Mouse (Mus musculus): Measurements from ENCODE around the gene Chchd10. TPM values are rescaled to one million over a fixed set of nuclear protein-coding genes. Genes with fewer than 3 reads are reported as not detected.

Gene Chchd10
- total RNA-seq, 2 experiments from 2014 or later = 364 to 413 TPM

DNA sequence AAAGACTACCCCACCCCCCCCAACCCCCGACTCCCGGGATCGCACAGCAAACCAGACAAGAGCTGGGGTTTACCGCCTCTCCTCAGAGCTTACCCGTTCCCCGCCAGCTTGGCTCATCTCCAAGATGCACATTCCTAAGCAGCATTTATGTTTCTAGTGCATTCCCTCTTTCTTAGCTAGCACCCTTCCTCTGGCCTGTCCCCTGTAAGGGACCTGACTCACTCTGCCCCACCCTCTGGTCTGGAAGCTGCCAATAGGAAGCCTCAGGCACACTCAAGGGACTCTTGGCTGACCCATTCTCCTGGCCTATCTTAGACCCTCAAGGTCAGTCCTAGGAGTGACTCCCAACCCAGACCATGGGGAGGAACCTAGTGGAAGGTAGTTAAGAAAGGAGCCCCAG is 2.6 kb upstream of the Chchd10 start:
- intact Hi-C loops (cut with DNase I) = no loop called here
- no peak for DNase-seq (ENCODE audit: extremely low spot score in 1 of 2, low spot score in 2 of 2)
- H3K4me3 ChIP-seq = no peak overlapping the region
- no peak for TF ChIP-seq CTCF (IDR thresholded peaks at IDR 0.05)
- no peak overlapping the region for H3K27ac ChIP-seq

DNA sequence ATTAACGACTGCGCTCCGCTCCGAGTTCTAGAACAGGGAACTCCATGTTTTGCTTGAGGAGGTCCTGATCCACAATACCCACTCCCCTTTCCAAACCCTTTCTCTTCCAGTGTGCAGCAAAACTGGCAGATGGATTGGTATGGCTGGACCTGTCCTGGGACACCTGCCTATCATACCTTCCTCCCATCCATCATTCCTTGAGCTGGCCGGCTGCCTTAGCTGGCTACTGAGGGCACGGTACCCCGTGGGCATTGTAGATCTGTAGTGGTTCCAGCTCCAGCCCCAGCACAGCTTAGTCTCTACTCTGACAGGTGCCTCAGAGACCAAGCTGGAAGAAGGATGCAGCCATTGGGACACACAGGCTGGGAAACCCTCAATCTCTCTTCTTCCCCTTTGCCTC is 1.6 kb upstream of the Chchd10 start:
- Histone ChIP-seq H3K27ac (no peak overlapping the region), H3K4me3 (no peak overlapping the region)
- TF ChIP-seq CTCF (IDR thresholded peaks at IDR 0.05) = no peak
- no peak for DNase-seq (ENCODE audit: extremely low spot score in 1 of 2, low spot score in 2 of 2)
- intact Hi-C loops (cut with DNase I) = no loop called here

DNA sequence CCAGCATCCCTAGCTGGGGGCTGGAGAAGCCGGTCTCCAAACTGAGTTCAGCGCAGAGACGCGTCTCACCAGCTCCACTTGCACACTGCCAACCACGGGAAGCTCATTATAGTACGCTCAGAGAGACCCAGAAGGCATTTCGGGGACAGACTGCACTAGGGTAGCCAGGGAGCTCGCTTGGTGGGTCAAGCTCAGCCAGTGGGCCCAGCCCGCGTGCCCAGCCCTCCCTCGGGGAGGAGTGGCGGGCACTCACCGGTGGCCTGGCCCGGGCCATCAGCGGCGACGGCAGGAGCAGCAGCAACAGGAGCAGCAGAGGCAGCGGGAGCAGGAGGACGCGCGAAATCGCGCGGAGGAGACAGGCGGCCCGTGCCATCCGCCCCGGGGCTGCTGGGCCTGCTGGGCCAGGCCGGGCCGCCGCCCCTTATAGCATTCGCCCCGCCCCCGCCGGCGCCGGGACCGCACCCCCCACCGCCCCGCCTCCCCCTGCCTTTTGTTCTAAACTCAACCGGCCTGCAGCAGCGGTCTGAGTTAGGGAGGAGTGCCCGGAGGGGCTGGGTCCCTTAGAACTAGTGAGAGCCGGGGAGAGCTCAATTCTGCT is 750 bp upstream of the Chchd10 start:
- no peak overlapping the region for H3K27ac ChIP-seq
- no peak for TF ChIP-seq CTCF (IDR thresholded peaks at IDR 0.05)
- peak overlapping the region; percentile 59 for H3K4me3 ChIP-seq
- no peak for DNase-seq (ENCODE audit: extremely low spot score in 1 of 2, low spot score in 2 of 2)
- intact Hi-C loops (cut with DNase I) = no loop called here

DNA sequence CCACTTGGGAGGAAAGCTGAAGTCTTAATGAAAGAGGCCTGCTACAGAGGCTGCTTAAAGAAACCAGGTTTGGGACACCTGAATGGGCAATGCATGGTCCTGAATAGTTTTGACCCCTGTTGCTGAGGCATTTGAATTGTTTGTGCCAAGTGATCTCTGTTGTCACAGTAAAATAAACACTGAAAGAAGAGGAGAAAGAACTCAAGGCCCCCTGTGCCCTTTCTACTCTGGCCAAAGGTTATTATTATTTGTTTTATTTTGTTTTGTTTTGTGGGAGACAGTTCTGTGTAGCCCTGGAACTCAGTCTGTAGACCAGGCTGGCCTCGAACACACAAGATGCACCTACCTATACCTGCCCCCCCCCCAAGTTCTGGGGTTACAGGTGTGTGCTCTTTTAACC is 2.1 kb downstream of the Chchd10 start:
- Histone ChIP-seq H3K4me3 (no peak overlapping the region), H3K27ac (no peak overlapping the region)
- intact Hi-C loops (cut with DNase I) = loop anchor here (5.0 kb wide), 1 partner anchor 38 kb away; no protein-coding TSS in a partner anchor
- TF ChIP-seq CTCF (IDR thresholded peaks at IDR 0.05) = no peak
- no peak for DNase-seq (ENCODE audit: extremely low spot score in 1 of 2, low spot score in 2 of 2)

DNA sequence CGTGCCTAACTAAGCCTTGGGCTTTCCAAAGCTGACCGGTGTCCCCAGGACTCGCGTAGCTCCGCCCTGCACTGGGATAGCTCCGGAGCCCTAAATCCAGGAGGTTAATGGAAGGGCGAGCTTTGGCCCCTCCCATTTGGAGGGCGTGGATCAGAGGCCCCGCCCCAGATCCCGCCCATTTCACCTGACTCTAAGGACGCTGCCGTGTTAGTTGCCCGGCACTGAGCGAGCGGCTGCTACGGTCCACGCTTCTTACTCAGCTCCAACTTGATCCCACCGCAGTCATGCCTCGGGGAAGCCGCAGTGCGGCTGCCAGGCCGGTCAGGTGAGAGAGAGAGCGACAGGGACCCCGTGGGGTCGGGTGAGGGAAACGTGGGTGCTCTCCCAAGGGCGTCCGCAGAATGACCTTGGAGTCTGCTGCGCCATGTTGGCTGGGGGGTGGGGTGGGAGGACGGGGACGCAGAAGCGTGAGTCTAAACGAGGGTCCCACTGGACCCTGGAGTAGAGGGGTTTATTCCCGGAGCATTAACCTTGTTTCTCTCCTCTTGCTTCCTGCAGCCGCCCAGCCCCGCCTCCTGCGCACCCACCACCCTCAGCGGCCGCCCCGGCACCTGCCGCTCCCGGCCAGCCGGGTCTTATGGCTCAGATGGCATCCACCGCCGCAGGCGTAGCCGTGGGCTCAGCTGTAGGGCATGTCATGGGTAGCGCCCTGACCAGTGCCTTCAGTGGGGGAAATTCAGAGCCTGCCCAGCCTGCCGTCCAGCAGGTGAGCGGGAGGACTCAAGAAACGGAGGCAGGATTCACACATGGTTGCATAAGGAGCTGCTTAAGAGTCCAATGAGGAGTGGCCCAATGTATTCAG is 3.0 kb downstream of the Chchd10 start, which contains the start of gene Mmp11:
Mmp11 (minus strand) TSS at position 817 of the 862 bp plus-strand sequence.
- Histone ChIP-seq H3K27ac (peak within 1 kb of the TSS; percentile 95), H3K4me3 (peak within 1 kb of the TSS; percentile 69)
- peak; percentile 73 to 77 for DNase-seq (ENCODE audit: extremely low spot score in 1 of 2, low spot score in 2 of 2)
- TF ChIP-seq CTCF (IDR thresholded peaks at IDR 0.05) = no peak
- intact Hi-C loops (cut with DNase I) = loop anchor here (5.0 kb wide), 1 partner anchor 39 kb away; no protein-coding TSS in a partner anchor

DNA sequence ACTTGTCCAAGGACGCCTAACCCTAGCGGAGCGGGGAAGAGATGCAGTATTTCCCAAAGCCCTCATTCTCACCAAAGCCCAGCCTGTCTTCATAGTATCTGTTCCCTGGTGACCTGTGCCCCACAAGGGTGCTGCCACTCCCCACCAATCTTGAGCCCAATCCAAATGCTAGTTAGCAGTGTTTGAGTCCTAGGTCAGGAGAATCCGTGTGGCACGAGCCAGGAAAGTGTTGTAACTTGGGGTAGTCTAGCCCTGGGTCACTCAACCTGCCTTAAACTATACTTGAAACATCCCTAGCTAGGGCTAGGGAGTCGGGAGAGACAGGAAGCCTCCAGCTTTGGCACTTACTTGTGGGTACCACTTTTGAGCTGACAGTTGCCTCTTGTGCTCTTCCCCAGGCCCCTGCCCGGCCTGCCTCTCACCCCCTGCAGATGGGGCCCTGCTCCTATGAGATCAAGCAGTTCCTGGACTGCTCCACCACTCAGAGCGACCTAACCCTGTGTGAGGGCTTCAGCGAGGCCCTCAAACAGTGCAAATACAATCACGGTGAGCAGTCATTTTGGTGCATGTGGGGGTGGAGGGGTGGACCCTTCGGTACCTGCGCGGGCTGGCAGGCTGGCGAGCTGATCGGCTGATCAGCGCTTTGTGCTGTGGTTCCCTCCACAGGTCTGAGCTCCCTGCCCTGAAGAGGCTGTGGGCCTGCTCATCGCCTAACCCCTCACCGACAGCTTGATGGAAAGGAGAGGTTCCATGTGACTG is 4.2 kb downstream of the Chchd10 start:
- Histone ChIP-seq H3K27ac (peak overlapping the region; percentile 95), H3K4me3 (peak overlapping the region; percentile 69)
- no peak for DNase-seq (ENCODE audit: extremely low spot score in 1 of 2, low spot score in 2 of 2)
- intact Hi-C loops (cut with DNase I) = loop anchor here (5.0 kb wide), 1 partner anchor 40 kb away; no protein-coding TSS in a partner anchor
- TF ChIP-seq CTCF (IDR thresholded peaks at IDR 0.05) = no peak

DNA sequence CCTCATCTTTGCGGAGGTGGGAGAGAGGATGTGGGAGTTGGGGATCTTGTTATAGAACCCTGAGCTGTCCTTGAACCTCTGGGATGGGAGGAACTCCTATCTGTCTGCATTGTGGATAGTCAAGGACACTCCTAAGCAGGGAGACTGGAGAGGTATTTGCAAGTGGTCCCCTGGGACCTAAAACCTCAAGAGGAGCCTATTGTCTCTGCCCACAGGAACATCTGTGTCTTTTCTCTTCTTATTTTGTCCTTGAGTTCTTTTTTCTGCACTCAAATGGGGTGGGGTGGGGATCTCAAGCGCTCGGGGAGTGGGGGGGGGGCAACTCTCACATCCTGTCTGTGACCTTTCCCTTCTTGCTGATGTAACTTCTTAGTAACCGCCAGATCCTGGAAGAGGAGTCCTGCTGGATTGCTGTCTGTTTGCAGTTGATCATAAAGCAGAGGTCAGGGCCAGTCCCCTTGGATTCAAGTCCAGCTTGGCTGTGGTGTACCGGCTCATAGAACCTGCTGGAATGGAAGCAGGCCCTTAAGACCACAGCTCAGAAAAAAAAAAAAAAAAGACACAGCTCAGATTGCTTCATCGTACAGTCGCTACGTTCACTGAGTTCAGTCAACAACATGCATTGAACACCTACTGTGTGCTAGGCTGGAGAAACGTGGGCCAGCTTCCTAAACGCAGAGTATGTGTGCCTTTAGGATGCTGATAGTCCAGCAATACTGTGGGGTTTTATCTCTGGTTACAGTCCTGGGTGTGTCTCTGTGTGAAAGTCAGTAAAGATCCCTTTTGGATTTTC is 5.1 kb downstream of the Chchd10 start:
- H3K27ac ChIP-seq = no peak overlapping the region
- no peak for TF ChIP-seq CTCF (IDR thresholded peaks at IDR 0.05)
- DNase-seq (ENCODE audit: extremely low spot score in 1 of 2, low spot score in 2 of 2) = no peak
- intact Hi-C loops (cut with DNase I) = loop anchor here (5.0 kb wide), 1 partner anchor 41 kb away; no protein-coding TSS in a partner anchor
- H3K4me3 ChIP-seq = peak overlapping the region; percentile 21; the same call in 1 of the 2 replicates

DNA sequence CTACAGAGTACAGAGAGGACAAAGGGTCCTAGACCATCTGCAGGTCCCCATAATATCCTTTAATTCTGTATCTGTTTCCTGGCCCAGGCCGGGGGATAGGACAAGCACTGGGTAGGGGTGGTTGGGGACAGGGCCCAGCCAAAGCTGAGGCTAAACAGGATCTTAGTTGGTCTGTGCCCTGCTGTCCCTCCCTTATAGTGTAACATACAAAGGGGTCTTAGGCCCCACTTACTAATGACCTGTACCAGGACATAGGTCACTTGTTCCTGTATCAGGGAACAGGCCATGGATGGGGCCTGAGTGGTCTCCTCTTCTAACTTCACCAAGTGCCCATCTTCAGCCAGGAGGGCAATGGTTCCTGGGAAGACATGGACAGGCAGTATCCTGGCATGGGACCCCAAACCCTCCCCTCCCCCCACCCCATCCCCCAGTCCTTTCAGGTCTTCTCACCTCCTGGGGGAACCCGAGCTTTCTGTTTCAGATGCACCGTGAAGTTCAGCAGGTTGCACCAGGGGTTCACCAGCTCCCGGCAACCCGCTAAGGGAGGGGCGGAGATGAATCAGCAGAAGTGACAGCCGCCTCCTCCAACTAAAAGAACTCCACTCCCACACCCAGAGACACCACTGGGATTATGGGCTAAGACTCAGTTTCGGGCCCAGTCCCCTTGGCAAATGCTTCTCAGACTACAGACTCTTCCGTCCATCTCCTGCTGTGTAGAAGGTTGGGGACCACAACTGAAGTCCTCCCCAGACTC is 6.7 kb downstream of the Chchd10 start:
- TF ChIP-seq CTCF (IDR thresholded peaks at IDR 0.05) = no peak
- intact Hi-C loops (cut with DNase I) = loop anchor here (5.0 kb wide), 1 partner anchor 42 kb away; no protein-coding TSS in a partner anchor
- DNase-seq (ENCODE audit: extremely low spot score in 1 of 2, low spot score in 2 of 2) = peak in 1 of 2 experiments; percentile 39
- H3K4me3 ChIP-seq = no peak overlapping the region
- no peak overlapping the region for H3K27ac ChIP-seq

DNA sequence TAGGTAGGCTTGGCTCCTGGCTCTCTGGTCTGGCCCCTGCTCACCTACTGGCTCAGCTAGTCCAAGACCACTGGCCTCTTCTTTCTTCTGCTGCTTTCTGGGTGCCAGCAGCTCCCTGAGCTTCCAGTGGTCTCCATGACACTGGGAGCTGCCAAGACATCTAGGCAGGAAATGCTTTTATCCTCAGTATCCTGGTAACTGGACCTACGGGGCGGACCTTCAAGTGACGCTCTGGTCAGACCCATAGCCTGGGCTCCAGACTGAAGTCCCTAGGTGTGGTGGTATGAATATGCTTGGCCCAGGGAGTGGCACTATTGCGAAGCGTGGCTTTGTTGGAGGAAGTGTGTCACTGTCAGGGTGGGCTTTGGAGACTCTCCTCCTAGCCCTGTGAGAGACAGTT is 7.6 kb downstream of the Chchd10 start, which contains the start of gene Gm867:
Gm867 (minus strand) TSS at position 153 of the 400 bp plus-strand sequence.
- intact Hi-C loops (cut with DNase I) = no loop called here
- no peak for TF ChIP-seq CTCF (IDR thresholded peaks at IDR 0.05)
- DNase-seq (ENCODE audit: extremely low spot score in 1 of 2, low spot score in 2 of 2) = no peak
- Histone ChIP-seq H3K27ac (no peak within 1 kb of the TSS), H3K4me3 (no peak within 1 kb of the TSS)

DNA sequence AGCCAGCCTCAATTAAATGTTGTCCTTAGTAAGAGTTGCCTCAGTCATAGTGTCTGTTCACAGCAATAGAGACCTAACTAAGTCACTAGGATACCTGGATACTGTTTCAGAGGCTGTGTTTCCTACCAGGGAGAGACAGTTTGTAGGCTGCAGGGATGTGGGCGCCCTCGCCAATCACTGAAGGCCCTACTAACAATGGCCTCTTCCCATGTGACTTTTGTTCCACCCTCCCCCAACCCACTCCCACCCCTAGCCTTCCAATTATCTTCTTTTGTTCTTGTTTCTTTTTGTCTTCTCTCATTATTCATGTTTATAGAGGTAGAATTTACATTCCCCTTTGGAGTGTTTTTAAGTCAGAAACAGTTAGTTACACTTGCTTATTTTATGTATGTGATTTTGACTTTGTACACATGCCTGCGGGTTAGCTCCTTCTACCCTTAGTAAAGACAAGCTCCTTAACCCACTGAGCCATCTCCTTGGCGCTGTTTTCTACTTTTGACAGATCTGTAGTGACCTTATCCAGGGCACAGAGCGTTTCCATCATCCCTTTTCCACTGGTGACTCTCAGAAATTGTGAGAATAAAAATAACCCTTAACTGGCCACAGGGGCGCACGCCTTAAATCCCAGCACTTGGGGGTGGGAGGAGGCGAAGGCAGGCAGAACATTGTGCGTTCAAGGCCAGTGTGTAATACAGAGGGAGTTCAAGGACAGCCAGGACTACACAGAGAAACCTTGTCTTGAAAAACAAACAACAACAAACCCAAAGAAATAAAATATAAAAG is 8.3 kb downstream of the Chchd10 start:
- no peak overlapping the region for H3K4me3 ChIP-seq
- DNase-seq (ENCODE audit: extremely low spot score in 1 of 2, low spot score in 2 of 2) = no peak
- intact Hi-C loops (cut with DNase I) = no loop called here
- TF ChIP-seq CTCF (IDR thresholded peaks at IDR 0.05) = no peak
- no peak overlapping the region for H3K27ac ChIP-seq
